In the genomic region with DNA sequence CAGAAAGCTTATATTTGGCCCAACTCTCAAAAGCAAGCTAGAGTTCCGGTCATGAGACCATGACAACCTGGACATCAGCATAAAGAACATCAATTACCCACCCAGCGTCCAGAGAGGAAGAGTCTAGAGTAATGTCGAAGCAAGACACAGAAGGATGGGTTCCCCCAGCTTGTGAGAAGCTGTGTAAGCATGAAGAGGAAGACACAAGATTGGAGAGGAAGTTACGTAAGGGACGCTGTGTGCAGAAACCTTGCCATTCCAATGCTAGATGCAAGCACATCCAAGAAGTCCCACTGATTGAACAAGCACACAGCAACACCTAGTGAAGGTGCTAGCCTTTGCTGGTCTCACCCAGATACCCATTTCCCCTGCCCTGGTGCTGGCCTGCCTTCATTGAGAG, we compare ENCODE assay signal across 17 mouse cellular contexts.
"Had no signal": no experiment of that assay in that cellular context is flagged by ENCODE, and none has a peak within 500 bp of the region (broad histone marks: within the 10 kb centered on the region; RNA-seq: fewer than 3 reads in every experiment).

No protein-coding gene starts in this region.

- H3K4me1 ChIP-seq: limb, embryonic 12.5 days; lung, embryonic 15.5 days had no signal

- DNase-seq: layer of hippocampus, adult 9-11 months; layer of hippocampus, postnatal 36 days; liver; liver, embryonic 13.5 days; liver, postnatal 0 days; lung, postnatal 14 days; right cerebral cortex, postnatal 4 days; spleen, adult 18-20 months; thymus, adult 18-20 months; thymus, postnatal 14 days had no signal

- H3K9me3 ChIP-seq: limb, embryonic 12.5 days; liver, embryonic 13.5 days; lung, embryonic 15.5 days; midbrain, embryonic 13.5 days; neural tube, embryonic 12.5 days had no signal

- H3K9ac ChIP-seq: limb, embryonic 12.5 days; liver, embryonic 13.5 days; liver, postnatal 0 days; lung, embryonic 15.5 days; midbrain, embryonic 13.5 days; neural tube, embryonic 12.5 days had no signal

- H3K4me3 ChIP-seq: limb, embryonic 12.5 days; liver, embryonic 13.5 days; lung, embryonic 15.5 days; midbrain, embryonic 13.5 days; myocyte; neural tube, embryonic 12.5 days had no signal

- H3K4me2 ChIP-seq: limb, embryonic 12.5 days; liver, embryonic 13.5 days; lung, embryonic 15.5 days; midbrain, embryonic 13.5 days; neural tube, embryonic 12.5 days had no signal

- H3K27ac ChIP-seq: kidney, postnatal 0 days; limb, embryonic 12.5 days; liver, embryonic 13.5 days; lung, embryonic 15.5 days; macrophage; midbrain, embryonic 13.5 days; neural tube, embryonic 12.5 days had no signal

- H3K27me3 ChIP-seq: limb, embryonic 12.5 days; lung, embryonic 15.5 days; neural tube, embryonic 12.5 days had no signal

- H3K36me3 ChIP-seq: limb, embryonic 12.5 days; liver, embryonic 13.5 days; lung, embryonic 15.5 days; midbrain, embryonic 13.5 days; neural tube, embryonic 12.5 days had no signal

- ATAC-seq: liver, postnatal 0 days; midbrain, embryonic 13.5 days had no signal
